Mouse (Mus musculus): ENCODE measurements at regions not wholly inside any gene's neighbourhood (a gene's known extent, or its start where the extent isn't known, plus 50 kb on each side); places are given as distances from the start of the nearest gene placed in this dataset.
A peak's percentile ranks its signal among the peaks of the same experiment; 100 is the strongest.

DNA sequence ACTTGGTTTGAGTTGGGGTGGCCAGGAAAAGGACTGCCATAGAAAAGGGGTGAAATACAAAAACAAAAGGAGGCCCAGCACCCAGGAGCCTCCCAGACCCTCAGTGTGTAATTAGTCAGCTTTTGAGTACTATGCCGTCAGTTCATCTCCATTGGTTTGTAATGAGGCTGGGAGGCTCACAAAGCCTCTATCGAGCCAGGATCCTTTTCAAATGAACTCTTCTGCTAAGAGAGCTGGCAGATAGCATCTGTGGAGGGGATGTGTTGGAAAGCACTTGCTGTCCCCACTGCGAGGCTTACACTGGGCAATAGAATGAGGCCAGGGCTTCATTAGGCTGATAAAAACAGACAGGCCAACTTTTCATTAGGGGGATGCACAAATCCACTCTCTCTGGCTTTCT is 445.2 kb downstream of the Nuf2 start:
- no peak overlapping the region for H3K4me3 ChIP-seq (ENCODE audit: low read depth, low read length)
- DNase-seq = no peak
- no peaks in the 10 kb centered on the region for H3K27me3 ChIP-seq (ENCODE audit: insufficient read depth, low read length)
- H3K9ac ChIP-seq = no peak overlapping the region
- ATAC-seq (ENCODE audit: insufficient read depth) = no peak
- peaks cover 8% of the 10 kb centered on the region; the same call in 1 of the 2 replicates for H3K4me1 ChIP-seq (ENCODE audit: insufficient read depth)
- WGBS = 76% methylated on average over 3 of the region's 3 CpGs
- H3K9me3 ChIP-seq (ENCODE audit: low read depth, low read length) = no peaks in the 10 kb centered on the region
- no peak overlapping the region for H3K4me2 ChIP-seq
- no peak overlapping the region for H3K27ac ChIP-seq (ENCODE audit: low read depth)
- no peaks in the 10 kb centered on the region for H3K36me3 ChIP-seq (ENCODE audit: insufficient read depth)
- no peak for TF ChIP-seq CTCF (IDR thresholded peaks at IDR 0.05; ENCODE audit: low read depth)

DNA sequence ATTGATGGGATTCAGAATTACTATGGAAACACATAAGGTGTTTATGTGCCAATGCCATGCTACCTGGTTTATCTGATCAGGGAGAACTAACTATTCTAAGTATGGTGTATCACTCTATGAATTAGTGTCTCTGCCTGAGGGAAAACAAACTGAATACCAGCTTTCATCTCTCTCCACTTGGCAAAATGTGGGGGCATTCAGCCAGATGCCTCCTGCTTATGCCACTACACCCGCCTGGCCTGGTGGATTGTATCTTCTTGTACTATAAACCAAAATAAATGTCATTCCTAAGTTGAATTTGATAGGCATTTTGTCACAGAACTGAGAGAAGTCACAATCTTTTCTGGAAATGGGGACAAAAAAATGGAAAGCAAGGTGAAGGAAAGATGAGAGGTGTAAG is 450.6 kb downstream of the Nuf2 start:
- no peak overlapping the region for H3K4me2 ChIP-seq
- ATAC-seq (ENCODE audit: insufficient read depth) (no peak), DNase-seq (no peak)
- H3K9me3 ChIP-seq (ENCODE audit: low read depth, low read length) = no peaks in the 10 kb centered on the region
- 80% methylated on average over 1 of the region's 1 CpGs for WGBS
- H3K27ac ChIP-seq (ENCODE audit: low read depth) = no peak overlapping the region
- H3K4me1 ChIP-seq (ENCODE audit: insufficient read depth) = no peaks in the 10 kb centered on the region
- H3K4me3 ChIP-seq (ENCODE audit: low read depth, low read length) = no peak overlapping the region
- H3K27me3 ChIP-seq (ENCODE audit: insufficient read depth, low read length) = no peaks in the 10 kb centered on the region
- H3K9ac ChIP-seq = no peak overlapping the region
- no peaks in the 10 kb centered on the region for H3K36me3 ChIP-seq (ENCODE audit: insufficient read depth)
- TF ChIP-seq CTCF (IDR thresholded peaks at IDR 0.05; ENCODE audit: low read depth) = no peak

DNA sequence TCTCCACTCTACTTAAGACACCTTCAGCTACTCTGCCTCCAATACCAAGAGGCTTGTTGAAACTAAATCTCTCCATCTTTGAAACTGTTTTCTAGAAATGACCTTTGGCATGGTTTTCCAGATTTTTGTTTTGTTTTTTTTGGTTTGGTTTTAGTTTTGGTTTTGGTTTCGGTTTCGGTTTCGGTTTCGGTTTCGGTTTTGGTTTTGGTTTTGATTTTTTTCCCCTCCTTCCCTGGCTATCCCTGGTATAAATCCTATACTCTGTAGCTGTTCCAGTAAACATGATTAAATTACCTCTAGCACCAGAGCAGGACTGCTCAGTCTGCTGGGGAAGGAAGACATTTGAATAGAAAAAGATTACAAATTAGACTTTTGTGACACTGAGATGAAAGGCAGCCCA is 454.0 kb downstream of the Nuf2 start:
- no peaks in the 10 kb centered on the region for H3K27me3 ChIP-seq (ENCODE audit: insufficient read depth, low read length)
- 97% methylated on average over 5 of the region's 5 CpGs for whole genome bisulfite sequencing
- ATAC-seq (ENCODE audit: insufficient read depth) (no peak), DNase-seq (no peak)
- TF ChIP-seq CTCF (IDR thresholded peaks at IDR 0.05; ENCODE audit: low read depth) = no peak
- H3K4me1 ChIP-seq (ENCODE audit: insufficient read depth) = no peaks in the 10 kb centered on the region
- no peak overlapping the region for H3K9ac ChIP-seq
- H3K27ac ChIP-seq (ENCODE audit: low read depth) = no peak overlapping the region
- H3K4me3 ChIP-seq (ENCODE audit: low read depth, low read length) = no peak overlapping the region
- H3K9me3 ChIP-seq (ENCODE audit: low read depth, low read length) = no peaks in the 10 kb centered on the region
- H3K4me2 ChIP-seq = no peak overlapping the region
- H3K36me3 ChIP-seq (ENCODE audit: insufficient read depth) = no peaks in the 10 kb centered on the region

DNA sequence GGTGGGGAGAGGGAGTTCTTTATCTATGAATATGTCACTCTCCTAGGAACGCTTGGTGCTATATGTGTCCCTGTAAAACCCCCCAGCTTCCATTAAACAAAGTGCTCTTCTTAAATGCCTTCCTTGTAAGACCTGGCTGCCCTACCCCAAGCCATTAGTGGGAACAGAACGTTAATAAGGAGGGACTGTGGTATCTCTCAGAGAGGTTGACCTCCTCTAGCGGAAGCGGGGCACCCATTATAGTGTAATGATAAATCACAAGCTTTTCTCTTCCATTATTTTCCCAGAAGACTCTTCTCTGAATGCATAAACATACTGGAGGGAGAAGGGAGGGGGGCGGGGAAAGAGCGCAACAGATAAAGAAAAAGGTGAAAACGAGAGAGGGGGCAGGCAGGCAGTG is 455.3 kb downstream of the Nuf2 start:
- 22% methylated on average over 7 of the region's 7 CpGs for WGBS
- no peak for TF ChIP-seq CTCF (IDR thresholded peaks at IDR 0.05; ENCODE audit: low read depth)
- Histone ChIP-seq H3K9me3 (ENCODE audit: low read depth, low read length) (no peaks in the 10 kb centered on the region), H3K4me3 (ENCODE audit: low read depth, low read length) (no peak overlapping the region), H3K27ac (ENCODE audit: low read depth) (no peak overlapping the region), H3K4me1 (ENCODE audit: insufficient read depth) (no peaks in the 10 kb centered on the region), H3K36me3 (ENCODE audit: insufficient read depth) (no peaks in the 10 kb centered on the region), H3K27me3 (ENCODE audit: insufficient read depth, low read length) (no peaks in the 10 kb centered on the region), H3K4me2 (peak overlapping the region; percentile 39), H3K9ac (no peak overlapping the region)
- no peak for ATAC-seq (ENCODE audit: insufficient read depth)
- DNase-seq = peak; percentile 9

DNA sequence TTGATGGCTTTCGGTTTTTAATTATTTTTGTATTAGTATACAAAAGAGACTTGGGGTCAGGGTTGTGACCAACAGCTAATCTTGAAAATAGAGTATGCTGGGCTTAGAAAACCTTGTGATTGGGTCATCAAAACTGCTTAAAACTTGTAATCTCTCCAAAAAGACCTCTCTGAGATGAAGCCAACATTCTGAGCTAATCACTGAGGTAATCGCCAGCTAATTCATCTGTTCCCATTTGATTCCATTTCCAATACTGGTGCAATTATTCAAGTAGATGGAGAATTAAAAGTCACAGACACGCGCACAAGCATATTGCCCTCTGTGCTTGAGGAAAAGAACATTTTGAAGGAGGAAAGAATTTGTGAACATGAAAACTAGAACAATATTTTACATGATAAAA is 459.9 kb downstream of the Nuf2 start:
- TF ChIP-seq CTCF (IDR thresholded peaks at IDR 0.05; ENCODE audit: low read depth) = no peak
- no peak overlapping the region for H3K4me3 ChIP-seq (ENCODE audit: low read depth, low read length)
- no peak overlapping the region for H3K27ac ChIP-seq (ENCODE audit: low read depth)
- ATAC-seq (ENCODE audit: insufficient read depth) (no peak), DNase-seq (no peak)
- H3K9ac ChIP-seq = no peak overlapping the region
- H3K4me1 ChIP-seq (ENCODE audit: insufficient read depth) = no peaks in the 10 kb centered on the region
- H3K4me2 ChIP-seq = no peak overlapping the region
- 89% methylated on average over 4 of the region's 4 CpGs for WGBS
- H3K9me3 ChIP-seq (ENCODE audit: low read depth, low read length) = no peaks in the 10 kb centered on the region
- H3K27me3 ChIP-seq (ENCODE audit: insufficient read depth, low read length) = no peaks in the 10 kb centered on the region
- no peaks in the 10 kb centered on the region for H3K36me3 ChIP-seq (ENCODE audit: insufficient read depth)

DNA sequence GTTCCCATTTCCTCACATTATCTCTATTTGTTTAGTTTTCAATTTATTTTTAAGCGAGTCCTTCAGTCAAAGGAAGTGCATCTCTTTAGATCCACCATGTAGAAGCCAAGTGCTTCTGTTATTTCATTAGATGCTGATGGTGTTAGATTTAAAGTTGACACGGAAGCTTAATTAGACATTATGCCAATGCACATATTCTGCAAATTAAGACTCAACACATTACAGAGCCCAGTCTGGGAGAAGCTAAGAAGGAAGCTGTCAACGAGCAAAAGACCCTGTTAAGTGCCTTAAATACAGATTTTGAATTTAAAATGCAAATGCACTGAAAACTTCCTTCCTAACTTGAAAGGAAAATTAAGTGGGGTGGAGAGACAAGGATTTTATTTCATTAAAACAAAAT is 461.6 kb downstream of the Nuf2 start:
- 78% methylated on average over 3 of the region's 3 CpGs for WGBS
- Histone ChIP-seq H3K27ac (ENCODE audit: low read depth) (no peak overlapping the region), H3K4me3 (ENCODE audit: low read depth, low read length) (no peak overlapping the region), H3K27me3 (ENCODE audit: insufficient read depth, low read length) (no peaks in the 10 kb centered on the region), H3K36me3 (ENCODE audit: insufficient read depth) (no peaks in the 10 kb centered on the region), H3K9ac (no peak overlapping the region), H3K4me2 (no peak overlapping the region), H3K9me3 (ENCODE audit: low read depth, low read length) (no peaks in the 10 kb centered on the region), H3K4me1 (ENCODE audit: insufficient read depth) (no peaks in the 10 kb centered on the region)
- TF ChIP-seq CTCF (IDR thresholded peaks at IDR 0.05; ENCODE audit: low read depth) = no peak
- ATAC-seq (ENCODE audit: insufficient read depth) (no peak), DNase-seq (no peak)

DNA sequence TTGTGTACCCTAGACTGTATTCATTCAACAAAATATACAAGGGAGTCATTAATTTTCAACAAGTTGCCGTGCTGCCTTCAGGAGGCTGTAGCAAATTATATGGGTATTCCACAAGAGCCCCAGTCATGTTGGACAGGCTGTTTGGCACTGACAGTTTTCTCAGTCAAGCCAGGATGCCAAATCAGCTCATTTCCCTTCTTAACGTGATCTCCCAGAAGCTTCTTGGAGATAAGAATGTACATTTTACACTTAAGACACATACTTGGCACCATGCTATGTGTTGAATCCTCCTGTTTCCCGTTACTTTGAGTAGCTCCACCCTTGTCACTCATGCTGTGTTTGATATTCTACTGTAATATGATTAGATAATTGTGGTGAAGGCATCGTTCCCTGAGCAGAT is 464.5 kb downstream of the Nuf2 start:
- H3K4me3 ChIP-seq (ENCODE audit: low read depth, low read length) = no peak overlapping the region
- no peak overlapping the region for H3K9ac ChIP-seq
- TF ChIP-seq CTCF (IDR thresholded peaks at IDR 0.05; ENCODE audit: low read depth) = no peak
- ATAC-seq (ENCODE audit: insufficient read depth) = no peak
- H3K27me3 ChIP-seq (ENCODE audit: insufficient read depth, low read length) = no peaks in the 10 kb centered on the region
- no peak overlapping the region for H3K27ac ChIP-seq (ENCODE audit: low read depth)
- no peaks in the 10 kb centered on the region for H3K36me3 ChIP-seq (ENCODE audit: insufficient read depth)
- WGBS = 26% methylated on average over 4 of the region's 4 CpGs
- H3K9me3 ChIP-seq (ENCODE audit: low read depth, low read length) = no peaks in the 10 kb centered on the region
- no peak overlapping the region for H3K4me2 ChIP-seq
- no peaks in the 10 kb centered on the region for H3K4me1 ChIP-seq (ENCODE audit: insufficient read depth)
- peak; percentile 49 for DNase-seq

DNA sequence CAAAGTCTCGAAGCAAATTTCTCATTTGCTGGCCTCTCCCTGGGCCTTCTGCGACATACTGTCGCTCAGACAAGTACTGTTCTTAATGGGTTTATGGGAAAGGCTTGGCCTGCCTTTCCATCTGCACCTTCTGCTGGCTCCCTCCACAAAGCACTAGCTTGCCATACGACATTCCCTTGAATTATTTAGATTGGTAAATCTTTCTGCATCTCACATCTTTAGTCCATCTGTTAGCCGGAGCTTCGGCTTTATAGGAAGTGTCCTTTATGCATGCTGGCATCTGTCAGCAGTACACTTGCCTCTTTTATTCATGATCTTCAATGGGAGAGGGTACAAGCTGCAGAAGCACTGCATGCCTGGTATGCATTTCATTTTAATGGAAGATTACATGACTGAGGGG is 470.6 kb downstream of the Nuf2 start:
- Histone ChIP-seq H3K4me3 (ENCODE audit: low read depth, low read length) (no peak overlapping the region), H3K27ac (ENCODE audit: low read depth) (no peak overlapping the region), H3K9ac (no peak overlapping the region), H3K4me2 (no peak overlapping the region), H3K27me3 (ENCODE audit: insufficient read depth, low read length) (no peaks in the 10 kb centered on the region), H3K36me3 (ENCODE audit: insufficient read depth) (no peaks in the 10 kb centered on the region), H3K4me1 (ENCODE audit: insufficient read depth) (no peaks in the 10 kb centered on the region), H3K9me3 (ENCODE audit: low read depth, low read length) (no peaks in the 10 kb centered on the region)
- WGBS = 79% methylated on average over 6 of the region's 6 CpGs
- ATAC-seq (ENCODE audit: insufficient read depth) = no peak
- TF ChIP-seq CTCF (IDR thresholded peaks at IDR 0.05; ENCODE audit: low read depth) = no peak
- DNase-seq = no peak

Measured in lung, embryonic 14.5 days (tissue).